Mouse (Mus musculus): Measurements from ENCODE around the gene Ift22.
"Not testable (repeated sequence)": the region's sequence is repeated elsewhere in the genome, so short reads cannot be mapped to it uniquely, and the experiment has no call there.

The Ift22 gene

GRCm38 (mm10) chr5:136945084-136945483, 37.1 kb downstream of the Ift22 start:
- no peak for DNase-seq (ENCODE audit: low read depth)

- DNase-seq (ENCODE audit: low read depth), result no peak
These were observed 39.9 kb downstream of the Ift22 start for GRCm38 (mm10) chr5:136947874-136948273.

- not testable (repeated sequence) for DNase-seq (ENCODE audit: low read depth)
These were observed 41.8 kb downstream of the Ift22 start for GRCm38 (mm10) chr5:136949551-136950336.

- no peak for DNase-seq (ENCODE audit: low read depth)
These were observed 42.6 kb downstream of the Ift22 start for GRCm38 (mm10) chr5:136950521-136950920.

- no peak for DNase-seq (ENCODE audit: low read depth)
These were observed 44.2 kb downstream of the Ift22 start for GRCm38 (mm10) chr5:136952153-136952552.

- peak; percentile 99 for DNase-seq (ENCODE audit: low read depth)
These were observed 45.1 kb downstream of the Ift22 start, which contains the start of gene Fis1 for GRCm38 (mm10) chr5:136953015-136953414. Gene Fis1 (plus strand): TSS chr5:136953275.

GRCm38 (mm10) chr5:136953440-136953951, 45.5 kb downstream of the Ift22 start:
- DNase-seq (ENCODE audit: low read depth), result peak; percentile 68

- DNase-seq (ENCODE audit: low read depth), result no peak
These were observed 47.7 kb downstream of the Ift22 start for GRCm38 (mm10) chr5:136955622-136956021.

- DNase-seq (ENCODE audit: low read depth), result no peak
These were observed 49.3 kb downstream of the Ift22 start for GRCm38 (mm10) chr5:136957250-136957649.

- no peak for DNase-seq (ENCODE audit: low read depth)
These were observed 51.1 kb downstream of the Ift22 start for GRCm38 (mm10) chr5:136958991-136959605.

GRCm38 (mm10) chr5:136960053-136960452, 52.1 kb downstream of the Ift22 start:
- no peak for DNase-seq (ENCODE audit: low read depth)

- peak; percentile 71 for DNase-seq (ENCODE audit: low read depth)
These were observed 53.5 kb downstream of the Ift22 start for GRCm38 (mm10) chr5:136961334-136961982.

- DNase-seq (ENCODE audit: low read depth), result peak; percentile 93
These were observed 54.1 kb downstream of the Ift22 start for GRCm38 (mm10) chr5:136961983-136962461.

GRCm38 (mm10) chr5:136962501-136962900, 54.6 kb downstream of the Ift22 start:
- DNase-seq (ENCODE audit: low read depth), result peak; percentile 88

GRCm38 (mm10) chr5:136962966-136963540, 55.1 kb downstream of the Ift22 start:
- no peak for DNase-seq (ENCODE audit: low read depth)
